Mouse (Mus musculus): Measurements from ENCODE around the gene Tchh. TPM values are rescaled to one million over a fixed set of nuclear protein-coding genes. Genes with fewer than 3 reads are reported as not detected.

Tchh gene
- polyA plus RNA-seq (2012): 0.28 and 0.43 TPM in 2 replicates

DNA sequence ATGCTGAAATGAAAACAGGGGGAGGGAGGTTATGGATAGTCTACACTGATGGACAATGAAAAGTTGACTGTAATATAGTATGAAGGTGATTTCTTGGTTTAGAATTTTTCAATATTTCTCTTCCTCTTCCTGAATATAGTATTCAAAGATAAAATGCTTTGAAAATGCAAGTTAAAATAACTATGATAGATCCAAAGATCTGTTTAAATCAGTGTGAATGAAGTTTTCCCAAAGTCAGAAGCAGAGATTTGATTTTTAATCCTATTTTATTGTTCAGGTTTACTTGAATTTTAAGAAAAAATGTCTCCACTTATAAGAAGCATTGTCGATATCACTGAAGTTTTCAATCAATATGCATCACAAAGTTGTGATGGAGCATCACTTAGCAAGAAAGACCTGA, at the start of gene Tchh:
Tchh (plus strand) TSS at position 301 of the 400 bp plus-strand sequence.

DNA sequence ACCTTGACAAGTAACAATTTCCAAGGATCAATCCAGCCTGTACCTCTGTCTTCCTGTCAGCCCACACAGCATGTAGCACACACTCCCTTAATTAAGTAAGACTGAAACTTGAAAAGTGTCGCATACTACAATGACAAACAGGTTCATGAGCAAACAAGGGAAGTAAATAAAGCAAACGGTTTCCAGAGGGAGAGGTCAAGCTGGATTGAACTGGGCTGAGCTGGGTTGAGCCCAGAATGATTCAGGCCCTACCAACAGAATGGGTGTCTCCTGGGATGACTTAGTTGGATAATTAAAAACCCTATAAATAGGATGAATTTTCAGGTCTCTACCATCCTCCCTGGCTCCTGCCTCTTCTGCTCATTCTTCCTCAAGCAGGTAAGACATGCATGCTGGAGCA, 48.8 kb upstream of the Tchh start, which contains the start of gene Rptn:
Rptn (plus strand) TSS at position 334 of the 400 bp plus-strand sequence.

DNA sequence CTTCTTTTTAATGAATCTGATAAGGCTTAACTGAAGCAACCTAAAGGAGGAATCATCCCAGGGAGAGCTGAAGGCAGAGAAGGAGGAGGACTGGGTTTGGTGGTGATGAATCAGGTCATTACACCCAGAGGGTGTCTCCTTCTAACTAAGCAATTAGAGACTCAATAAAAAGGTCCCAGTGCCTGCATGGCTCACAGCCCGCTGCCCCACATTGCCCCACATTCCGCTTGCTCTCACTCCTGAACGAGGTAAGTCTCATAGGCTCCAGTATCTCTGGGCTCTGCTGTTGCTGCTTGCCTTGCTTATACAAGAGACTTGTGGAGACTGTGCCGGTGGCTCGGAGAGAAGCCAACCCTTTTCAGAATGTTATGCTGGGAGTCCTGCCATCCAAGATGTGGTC, 26.4 kb downstream of the Tchh start, which contains the start of gene Tchhl1:
Tchhl1 (plus strand) TSS at position 194 of the 400 bp plus-strand sequence.

Other genes starting within 250 kb of the Tchh start
- not detected in 2 replicates for gene Flg2, start 245.1 kb upstream of the Tchh start, polyA plus RNA-seq (2012)
- gene Flg, start 168.8 kb upstream of the Tchh start, polyA plus RNA-seq (2012): 0.18 TPM in 1 of 2 replicates, not detected in the other
- gene Hrnr, start 122.6 kb upstream of the Tchh start, polyA plus RNA-seq (2012): not detected in 2 replicates
- gene Rptn, start 48.6 kb upstream of the Tchh start, polyA plus RNA-seq (2012): 0.01 TPM in 1 of 2 replicates, not detected in the other
- not detected in 2 replicates for gene Tchhl1, start 26.4 kb downstream of the Tchh start, polyA plus RNA-seq (2012)
- gene S100a11, start 78.2 kb downstream of the Tchh start, polyA plus RNA-seq (2012): 119 and 171 TPM in 2 replicates
- 50.6 and 60.4 TPM in 2 replicates for gene S100a10, start 112.8 kb downstream of the Tchh start, polyA plus RNA-seq (2012)
- not detected in 2 replicates for gene Tdpoz2, start 210.4 kb downstream of the Tchh start, polyA plus RNA-seq (2012)
- not detected in 2 replicates for gene Tdpoz1, start 234.0 kb downstream of the Tchh start, polyA plus RNA-seq (2012)